Mouse (Mus musculus) gastrocnemius, postnatal 10 days (tissue): Measurements from ENCODE around the gene 2410004P03Rik. TPM values are rescaled to one million over a fixed set of nuclear protein-coding genes. Genes with fewer than 3 reads are reported as not detected.

ENCODE experiments used
- DNase-seq: peaks from one replicate; pipeline ENCODE4 v3.0.0; 2021; ENCODE audit warnings: mixed read lengths
- long read RNA-seq, 2 experiments: library from polyadenylated mRNA; stranded (forward); transcript quantifications; one replicate each; pipeline ENCODE4 v2.0.0; 2021
- total RNA-seq, 2 experiments: library from RNA; stranded (reverse); gene quantifications; 2 replicates each; pipeline ENCODE4 v1.2.3; 2021

Gene 2410004P03Rik
- not detected for total RNA-seq
- long read RNA-seq, experiment 1: 0 reads
- long read RNA-seq, experiment 2: 0 reads

DNA sequence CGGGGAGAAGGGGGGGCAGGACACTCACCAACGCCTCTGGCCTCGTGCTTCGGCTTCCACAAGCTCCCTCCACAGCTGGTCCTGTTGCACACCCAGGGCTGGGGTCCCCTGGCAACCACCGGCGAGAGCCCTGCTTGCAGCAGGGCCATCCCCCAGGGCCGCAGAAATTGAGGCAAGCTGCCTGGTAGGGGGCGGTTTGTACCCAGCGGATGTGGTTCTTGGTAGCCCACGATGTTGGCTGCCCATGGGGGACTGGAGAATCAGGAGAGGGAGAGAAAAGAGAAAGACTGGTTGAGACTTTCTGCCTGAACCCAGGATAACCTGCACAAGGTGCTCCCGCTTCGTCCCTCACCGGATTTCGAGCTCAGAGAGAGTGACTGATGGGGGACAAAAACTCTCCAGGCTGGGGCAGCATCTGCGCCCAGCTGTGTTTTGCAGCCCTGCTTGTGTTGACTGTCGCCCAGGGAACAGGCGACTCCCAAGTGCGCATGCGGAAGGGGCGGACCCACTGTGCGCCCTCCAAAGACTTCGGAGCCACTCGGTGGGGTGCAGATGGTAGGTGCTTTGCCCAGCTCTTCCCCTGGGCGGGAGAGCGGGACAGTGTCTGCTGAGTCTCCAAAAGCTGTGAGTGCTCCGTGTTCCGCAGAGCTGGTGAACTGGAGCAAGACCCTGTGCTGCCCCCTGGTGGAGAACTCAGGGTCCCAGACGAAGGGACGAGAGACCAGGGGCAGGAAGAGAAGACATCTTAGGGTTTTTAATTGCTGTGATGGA is at the start of gene 2410004P03Rik:
Gene 2410004P03Rik (minus strand): TSS at position 628 of the 771 bp plus-strand sequence.
- peak; percentile 90 for DNase-seq

DNA sequence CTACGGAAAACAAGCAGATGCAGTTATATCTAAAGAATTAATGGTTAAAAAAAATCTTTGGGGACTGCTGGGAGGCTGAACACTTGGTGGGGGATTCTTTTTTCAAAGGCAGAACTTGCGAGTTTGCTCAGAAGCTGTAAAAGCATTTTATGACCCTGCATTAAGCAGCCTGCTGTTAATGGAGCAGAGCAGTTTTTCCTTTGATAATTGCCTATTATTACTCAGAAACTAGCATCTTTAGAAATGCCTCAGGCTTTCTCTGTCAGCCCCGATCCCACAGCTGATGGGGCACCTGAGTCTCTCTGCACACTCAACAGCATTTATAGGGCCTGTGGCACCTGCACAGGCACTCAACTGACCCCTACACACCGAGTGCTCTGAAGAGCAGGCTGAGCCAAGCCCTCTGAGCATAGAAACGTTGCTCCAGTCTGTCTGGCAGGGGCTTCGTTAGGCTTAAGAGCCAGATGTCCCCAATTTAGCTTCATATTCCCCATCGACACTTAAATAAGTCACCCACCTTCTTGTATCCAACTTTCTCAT is 49.7 kb upstream of the 2410004P03Rik start:
- no peak for DNase-seq

DNA sequence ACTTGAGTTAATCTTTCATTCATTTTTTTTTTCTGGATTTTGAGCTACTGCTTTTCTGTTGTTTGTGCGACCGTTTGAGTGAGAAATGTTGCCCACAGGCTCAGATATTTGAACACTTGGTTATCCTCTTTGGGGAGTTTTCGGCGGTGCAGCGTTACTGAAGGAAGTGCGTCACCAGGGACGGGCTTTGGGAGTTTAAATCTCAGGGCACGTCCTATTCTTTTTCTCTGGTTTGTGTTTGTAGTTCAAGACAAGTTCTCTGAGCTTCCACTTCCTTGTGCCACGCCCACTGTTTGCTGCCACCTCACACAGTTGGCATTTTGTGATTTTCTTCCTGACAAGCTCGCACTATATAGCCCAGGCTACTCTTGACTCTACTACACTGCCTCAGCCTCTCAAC is 47.0 kb upstream of the 2410004P03Rik start:
- no peak for DNase-seq

DNA sequence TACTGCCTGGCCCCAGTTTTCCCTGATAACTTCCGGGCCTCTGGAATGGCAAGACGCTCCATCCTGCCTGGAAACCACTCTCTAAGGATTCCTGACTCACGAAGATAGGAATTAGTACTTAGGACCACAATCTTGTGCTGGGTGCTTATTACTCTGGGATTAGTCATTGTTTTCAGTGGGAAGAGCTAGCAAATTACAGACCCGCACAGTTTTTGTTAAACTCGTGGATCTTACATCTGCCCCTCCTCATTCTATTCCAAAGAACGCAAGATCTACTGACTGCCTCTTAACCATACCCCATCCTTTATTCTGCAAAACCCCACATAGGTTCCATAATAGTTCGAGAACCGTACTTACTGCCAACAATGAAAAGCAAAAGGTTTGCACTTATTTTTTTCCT is 45.6 kb upstream of the 2410004P03Rik start:
- DNase-seq: no peak

DNA sequence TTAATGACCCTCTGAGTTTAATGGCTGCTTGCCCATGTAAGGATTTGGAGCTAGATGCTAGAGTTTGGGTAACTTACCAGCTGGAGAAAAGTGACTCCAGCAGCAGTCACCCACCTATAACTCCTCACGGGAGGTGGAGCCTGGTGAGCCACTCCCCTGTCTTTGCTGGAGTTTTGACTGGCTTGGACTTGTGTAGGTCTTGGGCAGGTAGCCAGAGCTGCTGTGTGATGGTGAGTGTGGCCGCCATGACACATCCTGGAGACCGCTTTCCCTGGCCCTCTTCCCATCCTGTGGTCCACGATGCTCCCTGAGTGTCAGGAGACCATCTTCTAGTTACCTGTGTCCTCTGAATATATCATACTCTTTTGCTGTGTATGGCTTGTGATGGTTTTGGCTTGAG is 44.2 kb upstream of the 2410004P03Rik start:
- DNase-seq: no peak

DNA sequence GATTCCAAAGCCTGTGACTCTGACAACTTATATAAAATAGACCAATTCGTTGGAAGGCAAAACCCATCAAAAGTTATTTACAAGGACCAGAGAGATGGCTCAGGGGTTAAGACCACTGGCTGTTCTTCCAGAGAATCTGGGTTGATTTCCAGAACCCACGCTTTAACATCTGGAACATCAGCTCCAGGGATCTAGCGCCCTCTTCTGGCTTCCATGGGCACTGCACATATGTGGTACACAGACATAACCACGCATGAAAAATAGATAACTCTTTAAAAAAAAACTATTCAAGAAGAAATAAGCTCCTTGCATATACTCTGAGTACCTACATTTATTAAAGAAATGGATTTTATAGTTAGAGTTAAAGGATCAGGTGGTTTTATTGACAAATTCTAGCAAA is 43.2 kb upstream of the 2410004P03Rik start:
- DNase-seq: no peak

DNA sequence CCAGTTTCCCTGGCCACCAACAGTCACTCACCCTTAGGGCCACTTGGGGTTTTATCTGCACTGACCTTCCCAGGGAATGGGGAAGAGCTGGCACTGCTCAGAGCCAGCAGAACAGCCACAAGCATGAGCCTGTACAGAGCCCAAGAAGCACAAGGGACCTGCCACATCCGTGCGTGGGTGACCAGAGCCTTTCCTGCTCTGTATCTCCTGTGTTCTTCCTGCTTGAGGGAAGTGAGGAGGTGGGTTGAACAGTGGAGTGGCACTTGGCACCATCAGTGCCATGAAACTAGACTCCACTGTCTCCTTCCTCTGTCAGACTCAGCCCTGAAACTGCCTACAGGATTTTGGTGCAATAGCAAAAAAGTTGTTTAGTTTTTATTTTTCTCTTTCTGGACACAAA is 41.1 kb upstream of the 2410004P03Rik start:
- DNase-seq: no peak

DNA sequence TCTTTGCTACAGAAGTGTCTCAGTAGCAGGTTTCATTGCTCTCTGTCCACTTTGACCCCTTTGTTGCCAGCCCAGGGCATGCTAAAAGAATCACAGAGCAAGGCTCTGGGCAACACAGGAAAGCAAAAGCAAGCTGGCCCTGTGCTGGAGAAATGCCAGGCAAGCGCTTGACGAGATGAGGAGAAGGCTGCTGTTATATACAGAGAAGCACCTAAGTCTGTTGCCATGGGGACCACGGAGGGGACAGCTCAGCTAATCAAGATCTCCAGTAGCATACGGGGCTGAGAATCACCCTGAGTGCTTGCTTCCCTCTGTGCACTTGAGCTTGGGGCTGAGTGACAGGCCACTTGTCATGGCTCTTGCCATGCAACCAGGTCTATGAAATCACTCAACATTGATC is 39.5 kb upstream of the 2410004P03Rik start:
- DNase-seq: no peak

DNA sequence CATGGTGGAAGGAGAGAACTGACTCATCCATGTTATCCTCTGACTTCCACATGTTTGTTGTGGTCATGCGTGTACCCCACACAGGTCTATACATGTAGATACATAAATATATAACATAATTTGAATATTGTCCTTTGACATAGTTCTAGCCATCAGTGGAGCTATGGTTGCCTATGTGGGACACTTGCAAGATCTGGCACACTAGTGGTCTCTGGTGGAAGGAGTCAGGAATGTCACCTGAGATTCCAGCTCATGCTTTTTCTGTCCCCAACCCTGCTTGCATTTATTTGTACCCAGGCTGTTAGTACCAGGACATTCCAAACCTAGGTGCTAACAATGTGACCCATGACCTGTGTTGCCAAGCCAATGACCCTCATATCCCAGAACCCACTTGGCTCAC is 38.3 kb upstream of the 2410004P03Rik start:
- no peak for DNase-seq

DNA sequence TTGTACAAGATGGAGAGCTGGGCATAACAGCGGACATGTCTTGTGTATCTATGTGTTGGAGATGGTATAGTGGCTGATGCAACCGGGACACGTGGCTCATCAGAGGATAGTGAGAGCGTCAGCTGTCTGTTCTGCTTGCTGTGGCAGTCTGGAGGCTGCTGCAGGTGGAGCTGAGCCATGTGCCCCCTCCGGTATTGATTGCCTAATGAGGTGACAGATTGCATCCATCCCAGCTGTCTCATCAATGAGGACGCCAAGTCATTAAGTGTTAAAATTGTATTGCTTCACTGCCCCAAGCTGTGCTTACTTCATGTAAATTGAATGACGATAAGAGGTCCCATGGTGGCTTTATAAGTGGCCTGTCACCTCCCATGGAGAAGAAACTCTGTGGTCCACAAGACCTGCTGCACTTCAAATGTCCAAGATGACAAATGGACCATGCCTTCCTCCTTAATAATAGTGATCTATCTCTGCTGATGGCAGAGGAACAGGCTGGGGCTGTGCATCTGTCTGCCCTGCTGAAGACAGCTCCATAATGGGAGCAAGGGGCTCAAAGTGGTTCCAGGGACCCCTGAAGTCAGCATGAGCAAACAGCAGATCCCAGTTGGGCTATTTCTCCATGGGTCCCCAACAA is 37.6 kb upstream of the 2410004P03Rik start:
- DNase-seq: no peak

DNA sequence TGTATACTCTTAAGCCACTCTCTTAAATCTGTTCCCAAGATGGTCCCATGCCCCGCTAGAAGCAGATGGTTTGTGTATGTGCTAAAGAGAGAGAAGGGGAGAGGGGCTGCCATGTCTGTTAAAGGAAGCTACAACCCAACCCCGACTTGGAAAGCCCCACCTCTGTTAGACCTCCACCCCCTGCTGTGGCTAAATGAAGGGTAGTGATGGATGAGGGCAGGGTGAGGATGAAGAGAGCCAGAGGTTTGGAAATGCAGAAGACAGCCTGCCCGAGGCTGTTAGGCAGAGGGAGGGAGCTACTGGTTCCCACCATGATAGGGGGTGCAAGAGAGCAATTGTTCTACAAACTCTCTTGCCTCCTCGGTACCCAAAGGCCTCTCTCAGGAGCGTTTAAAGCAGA is 31.8 kb upstream of the 2410004P03Rik start:
- no peak for DNase-seq

DNA sequence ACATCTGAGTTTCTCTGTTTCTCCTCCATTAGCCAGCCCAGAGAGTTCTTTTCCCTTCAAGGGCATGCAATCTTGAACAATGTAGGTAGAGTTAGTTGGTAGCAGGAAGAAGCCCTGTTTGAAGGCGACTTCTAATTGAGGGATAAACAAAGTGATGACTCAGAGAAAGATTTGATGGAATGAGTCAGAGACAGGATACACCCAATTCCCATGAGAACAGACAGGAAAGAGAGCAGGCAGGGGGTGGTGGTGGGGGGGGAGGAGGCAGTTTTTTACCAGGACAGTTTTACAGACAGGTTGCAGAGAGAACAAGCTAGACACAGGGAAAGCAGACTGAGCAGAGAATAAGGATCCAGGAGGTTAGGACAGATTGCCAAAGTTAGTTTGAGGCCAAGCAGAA is 29.0 kb upstream of the 2410004P03Rik start:
- DNase-seq: no peak

DNA sequence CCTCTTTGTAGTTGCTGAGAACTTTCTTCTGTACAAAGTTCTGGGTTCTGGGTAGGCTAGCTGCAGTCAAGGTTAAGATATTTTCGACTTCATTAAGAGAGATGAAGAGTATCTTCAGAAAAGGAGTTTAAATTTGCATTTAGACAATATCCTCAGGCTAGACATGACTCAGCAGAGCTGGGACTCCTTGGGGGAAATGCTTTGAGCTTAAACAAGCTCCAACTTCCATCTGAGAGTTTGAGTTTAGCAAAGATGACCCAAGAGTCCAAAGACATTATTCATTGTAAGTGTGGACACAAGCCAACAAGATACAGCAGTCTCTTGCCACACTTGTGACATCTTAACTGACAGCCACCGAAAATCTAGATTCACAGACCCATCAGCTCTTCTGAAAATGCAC is 27.9 kb upstream of the 2410004P03Rik start:
- DNase-seq: no peak

DNA sequence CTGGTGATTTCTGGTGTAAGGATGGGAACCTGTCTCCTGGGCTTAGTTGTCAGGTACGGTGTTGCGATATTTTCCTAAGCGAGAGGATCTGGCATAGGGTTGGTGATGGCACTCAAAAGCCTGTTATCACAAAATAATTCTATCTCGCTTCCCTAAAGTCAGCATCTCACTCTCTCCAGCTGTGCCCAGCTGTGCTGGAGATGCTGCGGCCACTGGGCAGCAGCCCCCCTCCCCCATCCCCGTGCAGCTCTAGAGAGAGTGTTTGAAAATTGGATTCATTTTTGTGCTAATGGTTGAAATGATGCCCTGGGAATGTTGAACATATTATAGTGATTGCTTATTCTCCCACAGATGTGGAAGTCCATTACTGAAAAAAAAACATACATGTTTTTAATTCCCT is 26.7 kb upstream of the 2410004P03Rik start:
- DNase-seq: no peak

DNA sequence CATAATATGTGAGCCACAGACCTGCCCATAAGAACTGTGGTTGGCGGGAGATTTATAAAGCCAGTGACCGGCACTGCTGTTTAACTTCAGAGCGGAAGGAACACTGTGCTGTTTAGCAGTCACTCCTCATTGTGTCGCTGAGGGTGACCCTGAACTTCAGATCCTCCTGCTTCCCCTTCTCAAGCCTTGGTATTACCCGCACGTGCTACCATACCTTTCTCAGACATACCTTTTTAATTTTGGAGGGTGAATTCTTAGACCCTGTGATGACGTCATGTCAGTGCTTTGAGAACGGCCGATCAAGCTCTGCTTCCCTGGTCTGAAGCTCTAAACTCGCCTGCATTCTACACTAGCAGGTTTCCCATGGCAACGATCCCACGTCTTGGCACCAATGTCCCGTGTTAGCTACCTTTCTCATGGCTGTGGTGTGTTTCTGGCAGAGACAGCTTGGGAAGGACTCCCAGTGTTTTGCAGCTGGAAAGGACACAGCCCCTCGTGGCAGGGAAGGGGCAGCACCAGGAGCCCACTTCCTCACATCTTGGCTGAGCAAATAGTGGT is 25.6 kb upstream of the 2410004P03Rik start:
- no peak for DNase-seq

DNA sequence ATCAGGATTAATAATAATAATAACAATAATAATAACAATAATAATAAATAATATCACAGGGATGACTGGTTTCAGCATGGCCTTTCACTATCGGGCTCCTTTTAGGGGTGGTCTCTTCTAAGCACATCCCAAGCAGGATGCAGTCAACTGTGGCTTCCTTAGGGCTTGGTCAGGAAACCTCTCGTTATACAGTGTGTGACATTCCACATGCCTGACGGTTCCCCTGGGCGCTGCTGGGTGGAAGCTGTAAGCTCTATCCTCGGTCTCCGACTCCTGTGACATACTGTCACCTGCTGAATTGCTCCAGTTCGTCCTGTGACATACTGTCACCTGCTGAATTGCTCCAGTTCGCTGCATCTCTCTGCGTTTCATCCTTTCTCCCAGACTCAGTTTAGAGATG is 25.0 kb upstream of the 2410004P03Rik start:
- DNase-seq: no peak

DNA sequence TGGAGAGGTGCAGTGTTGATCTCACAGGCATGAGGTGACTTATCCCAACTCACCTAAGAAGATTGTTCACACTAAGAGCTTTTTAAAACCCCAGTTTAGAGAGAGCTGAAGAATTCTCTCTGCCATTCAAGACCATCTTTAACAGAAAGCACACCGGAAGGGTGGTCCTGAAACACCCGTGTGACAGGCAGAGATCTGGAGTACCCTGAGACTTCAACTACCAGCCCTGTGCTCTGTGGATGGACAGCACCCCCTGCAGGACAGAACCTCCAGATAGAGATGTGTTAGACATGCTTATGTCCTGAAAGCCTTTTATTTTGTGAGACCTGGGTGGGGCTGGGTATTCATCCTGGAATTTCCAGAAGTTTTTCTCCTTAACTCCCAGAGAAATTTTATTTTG is 23.6 kb upstream of the 2410004P03Rik start:
- DNase-seq: peak; percentile 34

DNA sequence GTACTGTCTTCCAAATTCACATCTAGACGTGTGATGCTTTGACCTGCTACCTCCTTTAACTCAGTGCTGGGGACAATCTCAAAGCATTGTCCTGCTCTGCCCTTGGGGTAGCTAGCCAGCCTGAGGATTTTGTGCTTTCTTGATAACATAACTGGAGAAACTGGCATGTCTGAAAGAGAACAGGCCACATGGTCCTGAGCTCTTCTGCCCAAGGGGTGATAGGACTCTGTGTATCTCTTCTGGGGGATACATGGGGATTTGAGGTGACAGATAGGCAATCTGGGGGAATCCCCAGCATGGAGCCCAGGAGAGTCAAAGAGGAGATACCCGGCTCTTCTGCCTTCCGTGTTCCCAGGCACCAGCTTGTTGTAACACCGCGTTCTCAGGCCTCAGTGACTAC is 23.1 kb upstream of the 2410004P03Rik start:
- DNase-seq: no peak

DNA sequence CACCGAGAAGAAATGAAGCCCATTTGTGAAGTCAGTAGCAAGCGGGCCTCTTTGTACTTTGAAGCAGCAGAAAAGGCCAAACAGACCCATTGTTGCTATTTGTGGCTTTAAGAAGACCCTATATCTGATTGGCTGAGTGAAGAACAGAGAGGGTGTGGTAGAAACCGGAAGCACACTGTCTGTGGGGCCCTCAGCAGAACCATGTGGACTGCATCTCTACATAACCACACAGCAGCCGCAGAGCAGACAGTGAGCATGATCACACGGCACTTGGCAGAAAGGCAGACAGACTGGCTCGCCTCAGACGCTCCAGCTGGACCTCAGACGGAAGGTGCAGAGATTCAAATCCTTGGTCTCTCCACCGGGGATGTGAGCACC is 21.9 kb upstream of the 2410004P03Rik start:
- DNase-seq: no peak

DNA sequence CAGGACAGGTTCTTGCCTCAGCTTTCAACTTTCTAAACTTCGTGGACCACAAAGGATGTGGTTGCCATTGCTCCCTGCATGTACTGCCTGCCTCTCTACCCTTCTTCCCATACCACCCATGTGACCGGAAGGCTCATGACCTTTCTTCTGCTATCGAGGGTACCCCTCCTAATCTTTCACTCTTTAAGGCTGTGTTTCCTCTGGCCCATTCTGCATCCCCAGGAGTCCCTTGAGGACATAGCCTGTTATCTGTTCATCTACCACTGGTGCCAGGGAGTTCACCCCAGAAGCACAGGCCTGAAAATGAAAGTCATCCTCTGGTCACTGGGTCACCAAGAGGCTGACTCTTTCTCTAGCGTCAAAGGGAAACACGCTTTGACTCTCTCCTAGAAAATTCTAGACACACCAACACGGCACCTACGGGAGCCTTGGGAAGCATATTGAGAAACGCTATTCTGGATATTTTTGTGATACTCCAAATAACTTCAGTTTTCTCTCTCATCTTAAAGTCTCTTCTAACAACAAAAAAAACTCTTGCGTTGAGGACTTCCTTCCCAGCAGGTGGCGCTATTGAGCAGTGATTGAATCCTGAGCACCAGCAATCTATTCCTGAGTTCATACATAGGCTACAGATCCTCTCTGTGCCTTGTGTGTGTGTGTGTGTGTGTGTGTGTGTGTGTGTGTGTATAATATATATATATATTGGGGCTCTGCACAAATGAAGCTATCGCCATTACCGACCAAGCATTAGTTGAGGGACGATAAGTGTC is 21.4 kb upstream of the 2410004P03Rik start:
- DNase-seq: peak; percentile 88

DNA sequence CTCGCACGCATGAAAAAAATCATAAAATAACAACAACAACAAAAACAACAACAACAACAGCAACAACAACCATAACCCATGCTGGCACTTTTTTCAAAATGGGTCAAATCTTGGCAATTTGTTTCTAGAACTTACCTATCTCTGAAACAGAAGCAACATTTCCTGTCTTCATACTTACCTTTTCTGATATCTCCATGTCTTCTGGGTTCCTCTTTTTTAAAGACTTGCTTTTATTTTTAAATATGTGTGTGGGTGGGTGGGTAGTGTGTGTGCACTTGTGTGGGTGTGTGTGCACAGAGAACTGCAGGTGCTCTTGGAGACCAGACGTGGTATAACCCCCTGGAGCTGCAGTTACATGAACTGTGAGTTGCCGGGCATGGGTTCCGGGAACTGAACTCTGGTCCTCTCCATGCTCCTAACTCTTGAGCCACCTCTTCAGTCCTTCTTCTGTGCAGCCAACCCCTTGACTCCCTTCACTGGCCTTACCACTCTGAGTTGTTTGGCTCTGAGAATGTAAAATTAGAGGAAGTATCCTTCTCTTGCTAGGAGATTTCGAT is 13.1 kb upstream of the 2410004P03Rik start:
- no peak for DNase-seq

DNA sequence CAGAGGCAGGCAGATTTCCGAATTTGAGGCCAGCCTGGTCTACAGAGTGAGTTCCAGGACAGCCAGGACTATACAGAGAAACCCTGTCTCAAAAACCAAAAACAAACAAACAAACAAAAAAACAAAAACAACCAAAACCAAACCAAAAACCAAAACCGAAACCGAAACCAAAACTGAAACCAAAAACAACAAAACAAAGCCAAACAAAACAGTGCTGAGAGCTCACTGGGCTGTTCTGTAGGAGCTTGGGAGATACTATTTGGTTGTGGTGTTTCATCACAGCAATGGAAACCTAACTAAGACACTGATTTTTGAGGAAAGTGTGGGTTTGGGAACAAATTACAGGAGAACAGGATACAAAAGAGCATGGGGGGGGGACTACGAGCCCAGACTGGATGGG is 10.6 kb upstream of the 2410004P03Rik start:
- DNase-seq: no peak
